Mouse (Mus musculus) liver, embryonic 14 days (tissue): ENCODE data around the gene BC024063. TPM values are rescaled to one million over a fixed set of nuclear protein-coding genes. Genes with fewer than 3 reads are reported as not detected.

Source experiments
- polyA plus RNA-seq: library from polyadenylated mRNA; depleted of rRNA; stranded (reverse); fragments of >200 nt; gene quantifications from 2 replicates; pipeline ENCODE4 v1.2.3, GENCODE M21; 2012; rRNA removed

The BC024063 gene
- 0.31 and 0.40 TPM in 2 replicates for polyA plus RNA-seq

GRCm38 (mm10) chr10:82082728-82083621 is at the start of gene BC024063:
Gene BC024063 (plus strand): TSS chr10:82083353.

GRCm38 (mm10) chr10:82047597-82048459 is 35.3 kb upstream of the BC024063 start, which contains the start of gene Zfp873:
Gene Zfp873 (plus strand): TSS chr10:82048123.

GRCm38 (mm10) chr10:82127850-82128401 is 44.8 kb downstream of the BC024063 start, which contains the start of gene AU041133:
Gene AU041133 (plus strand): TSS chr10:82128013.

Other genes starting within 250 kb of the BC024063 start
- gene Gm32687, start 219.4 kb upstream of the BC024063 start, polyA plus RNA-seq = 0.95 and 1.0 TPM in 2 replicates
- gene Zfp781, start 152.9 kb upstream of the BC024063 start, polyA plus RNA-seq = 0.16 and 0.20 TPM in 2 replicates
- 1.3 and 1.6 TPM in 2 replicates for gene Zfp873, start 35.2 kb upstream of the BC024063 start, polyA plus RNA-seq
- gene AU041133, start 44.7 kb downstream of the BC024063 start, polyA plus RNA-seq = 0.53 and 0.54 TPM in 2 replicates
- gene Zfp938, start 157.9 kb downstream of the BC024063 start, polyA plus RNA-seq = 1.6 and 1.7 TPM in 2 replicates
- gene 4932415D10Rik, start 233.2 kb downstream of the BC024063 start, polyA plus RNA-seq = not detected in 2 replicates